Mouse (Mus musculus) heart, postnatal 0 days (tissue): ENCODE results near the gene Cbx2.

ENCODE experiments used
- CTCF ChIP-seq: IDR thresholded peaks from 2 replicates; pipeline ENCODE4 v1.5.1; 2016; ENCODE audit warnings: antibody characterized with exemption, control low read depth, low read depth
- EP300 ChIP-seq: IDR thresholded peaks from 2 replicates; pipeline ENCODE4 v1.6.1; 2016; ENCODE audit warnings: antibody characterized with exemption, low read depth

GRCm38 (mm10) chr11:119034635-119035034 lies 11.9 kb downstream of the Cbx2 start:
- TF ChIP-seq CTCF (no peak), EP300 (no peak)
